Mouse (Mus musculus) ES-Bruce4 (cell line): ENCODE results near the gene C1ql4. TPM values are rescaled to one million over a fixed set of nuclear protein-coding genes. Genes with fewer than 3 reads are reported as not detected.

ENCODE experiments used
- H3K27ac ChIP-seq: 2 replicates; pipeline ENCODE4 v1.5.1; 2012; ENCODE audit warnings: low read length, inconsistent platforms; ENCODE audit not compliant: insufficient read depth
- H3K27me3 ChIP-seq: 2 replicates; pipeline ENCODE4 v1.6.1; 2012; ENCODE audit warnings: mild to moderate bottlenecking, low read length, inconsistent platforms; ENCODE audit not compliant: control insufficient read depth, poor library complexity, insufficient read depth, severe bottlenecking
- H3K36me3 ChIP-seq: 2 replicates; pipeline ENCODE4 v1.6.1; 2012; ENCODE audit warnings: inconsistent platforms, mild to moderate bottlenecking, low read length, moderate library complexity; ENCODE audit not compliant: control insufficient read depth, poor library complexity, insufficient read depth, severe bottlenecking
- H3K4me1 ChIP-seq: one replicate; pipeline ENCODE4 v1.8.1; 2011; ENCODE audit warnings: low read length; ENCODE audit not compliant: control insufficient read depth, insufficient read depth
- H3K4me3 ChIP-seq: 2 replicates; pipeline ENCODE4 v1.5.1; 2011; ENCODE audit warnings: low read depth, mild to moderate bottlenecking, low read length
- H3K9ac ChIP-seq: 2 replicates; pipeline ENCODE4 v1.6.1; 2012; ENCODE audit warnings: low read depth, mild to moderate bottlenecking, inconsistent platforms; ENCODE audit not compliant: poor library complexity, severe bottlenecking
- H3K9me3 ChIP-seq: replicated peaks from 2 replicates; pipeline ENCODE4 v1.6.1; 2012; ENCODE audit warnings: mild to moderate bottlenecking, low read length, inconsistent platforms; ENCODE audit not compliant: control insufficient read depth, poor library complexity, insufficient read depth, severe bottlenecking
- CTCF ChIP-seq: IDR thresholded peaks from one replicate; pipeline ENCODE4 v1.8.1; 2011; ENCODE audit warnings: low read depth, low read length
- EP300 ChIP-seq: IDR thresholded peaks from 2 replicates; pipeline ENCODE4 v1.6.1; 2011; ENCODE audit warnings: low read depth, low read length; ENCODE audit not compliant: insufficient read depth
- POLR2A ChIP-seq: IDR thresholded peaks from one replicate; pipeline ENCODE4 v1.8.1; 2011; ENCODE audit warnings: low read length; ENCODE audit not compliant: insufficient read depth
- polyA plus RNA-seq: library from polyadenylated mRNA; stranded (reverse); fragments of >200 nt; gene quantifications from 2 replicates; pipeline ENCODE4 v1.2.4, GENCODE M21; 2011; ENCODE audit warnings: low read depth; ENCODE audit not compliant: missing spikeins, insufficient read depth, insufficient read length

The C1ql4 gene
- polyA plus RNA-seq, 1 experiment: 0.96 TPM

- Histone ChIP-seq H3K4me1 (no peaks in the 10 kb centered on the region), H3K27ac (no peak overlapping the region), H3K27me3 (no peaks in the 10 kb centered on the region), H3K4me3 (no peak overlapping the region), H3K9me3 (no peaks in the 10 kb centered on the region), H3K9ac (no peak overlapping the region), H3K36me3 (peaks cover 5% of the 10 kb centered on the region)
- TF ChIP-seq POLR2A (no peak), CTCF (no peak), EP300 (no peak)
These were observed 15.6 kb downstream of the C1ql4 start for GRCm38 (mm10) chr15:99071988-99072387.

- Histone ChIP-seq H3K27me3 (no peaks in the 10 kb centered on the region; the same call in 1 of the 2 replicates), H3K4me1 (no peaks in the 10 kb centered on the region), H3K36me3 (no peaks in the 10 kb centered on the region), H3K9me3 (no peaks in the 10 kb centered on the region), H3K9ac (no peak overlapping the region), H3K27ac (no peak overlapping the region), H3K4me3 (no peak overlapping the region)
- TF ChIP-seq EP300 (no peak), POLR2A (no peak)
These were observed 22.0 kb downstream of the C1ql4 start for GRCm38 (mm10) chr15:99065557-99066165.

GRCm38 (mm10) chr15:99056332-99056731 lies 31.3 kb downstream of the C1ql4 start:
- Histone ChIP-seq H3K4me1 (peaks cover 2% of the 10 kb centered on the region), H3K4me3 (peak overlapping the region; percentile 62), H3K36me3 (no peaks in the 10 kb centered on the region), H3K27me3 (0 out of 2 replicates have a peak, but pooled peaks cover 2% of the 10 kb centered on the region), H3K9me3 (no peaks in the 10 kb centered on the region), H3K27ac (no peak overlapping the region), H3K9ac (no peak overlapping the region)
- TF ChIP-seq CTCF: peak; percentile 82
- peak; percentile 52; the same call in 1 of the 2 replicates for TF ChIP-seq EP300
- TF ChIP-seq POLR2A: no peak

- no peak for TF ChIP-seq EP300
- no peak for TF ChIP-seq CTCF
- TF ChIP-seq POLR2A: no peak
- peaks cover 2% of the 10 kb centered on the region for H3K4me1 ChIP-seq
- H3K9ac ChIP-seq: peak overlapping the region; percentile 39
- 0 out of 2 replicates have a peak, but pooled peaks cover 2% of the 10 kb centered on the region for H3K27me3 ChIP-seq
- H3K36me3 ChIP-seq: no peaks in the 10 kb centered on the region
- H3K4me3 ChIP-seq: peak overlapping the region; percentile 62
- H3K9me3 ChIP-seq: no peaks in the 10 kb centered on the region
- no peak overlapping the region for H3K27ac ChIP-seq
These were observed 32.1 kb downstream of the C1ql4 start for GRCm38 (mm10) chr15:99055511-99055961.

- H3K36me3 ChIP-seq: no peaks in the 10 kb centered on the region
- H3K9ac ChIP-seq: peak within 1 kb of the TSS; percentile 39
These were observed 32.6 kb downstream of the C1ql4 start, which contains the start of gene Prph for GRCm38 (mm10) chr15:99055040-99055439. TSS of gene Prph (plus strand) at chr15:99055174.

GRCm38 (mm10) chr15:99053373-99053772 lies 34.2 kb downstream of the C1ql4 start:
- no peaks in the 10 kb centered on the region for H3K9me3 ChIP-seq
- no peak overlapping the region for H3K9ac ChIP-seq
- peaks cover 2% of the 10 kb centered on the region for H3K4me1 ChIP-seq
- no peaks in the 10 kb centered on the region for H3K36me3 ChIP-seq
- TF ChIP-seq POLR2A (no peak), CTCF (no peak), EP300 (no peak)
- H3K27me3 ChIP-seq: 0 out of 2 replicates have a peak, but pooled peaks cover 2% of the 10 kb centered on the region
- H3K27ac ChIP-seq: no peak overlapping the region
- H3K4me3 ChIP-seq: no peak overlapping the region

More at GRCm38 (mm10) chr15:99055040-99055439, 32.6 kb downstream of the C1ql4 start, which contains the start of gene Prph:
- no peak within 1 kb of the TSS for H3K27ac ChIP-seq
- H3K4me1 ChIP-seq: peaks cover 2% of the 10 kb centered on the region
- H3K9me3 ChIP-seq: no peaks in the 10 kb centered on the region
- 0 out of 2 replicates have a peak, but pooled peaks cover 2% of the 10 kb centered on the region for H3K27me3 ChIP-seq
- peak within 1 kb of the TSS; percentile 62 for H3K4me3 ChIP-seq
- TF ChIP-seq EP300 (no peak), CTCF (no peak), POLR2A (no peak)
